Mouse (Mus musculus): Measurements from ENCODE around the gene Trim40.

DNA sequence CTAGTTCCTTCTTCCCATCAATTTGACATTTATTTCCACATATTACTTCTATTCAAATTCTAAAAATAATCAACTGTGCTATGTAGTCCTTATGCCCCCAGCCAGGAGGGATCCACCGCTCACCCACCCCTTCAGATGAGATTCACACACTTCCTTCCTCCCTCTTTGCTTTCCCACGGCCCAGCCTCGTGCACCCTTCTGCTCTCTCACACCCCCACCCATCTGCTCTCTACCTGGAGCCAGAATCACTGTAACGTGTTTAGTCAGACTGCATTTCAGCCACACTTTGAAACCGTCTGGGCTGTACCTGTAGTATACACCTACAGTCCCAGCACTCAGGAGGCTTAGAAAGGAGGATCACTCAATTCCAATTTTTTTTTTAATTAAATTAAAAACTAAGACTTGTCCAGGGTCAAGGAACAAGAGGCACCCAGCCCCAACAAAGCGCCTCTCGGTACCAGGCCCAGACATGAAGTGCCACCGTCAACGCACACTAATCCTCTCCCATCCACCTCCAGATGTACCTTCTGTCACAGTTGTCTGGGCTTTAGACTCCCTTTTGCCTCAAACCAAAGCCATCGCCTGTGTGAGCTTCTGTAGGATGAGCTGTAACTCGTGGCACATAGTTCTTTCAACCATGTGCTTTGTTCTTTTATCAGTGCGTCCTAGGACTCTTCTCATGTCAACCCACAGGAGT is 39.5 kb upstream of the Trim40 start:
- no peak for TF ChIP-seq CTCF (IDR thresholded peaks at IDR 0.05; ENCODE audit: insufficient read depth, low read depth, low read length)
- no peak for TF ChIP-seq POLR2A (IDR thresholded peaks at IDR 0.05; ENCODE audit: insufficient read depth, low read depth, low read length)
